Comparison of ENCODE assay signal across 9 mouse cellular contexts in the genomic region with DNA sequence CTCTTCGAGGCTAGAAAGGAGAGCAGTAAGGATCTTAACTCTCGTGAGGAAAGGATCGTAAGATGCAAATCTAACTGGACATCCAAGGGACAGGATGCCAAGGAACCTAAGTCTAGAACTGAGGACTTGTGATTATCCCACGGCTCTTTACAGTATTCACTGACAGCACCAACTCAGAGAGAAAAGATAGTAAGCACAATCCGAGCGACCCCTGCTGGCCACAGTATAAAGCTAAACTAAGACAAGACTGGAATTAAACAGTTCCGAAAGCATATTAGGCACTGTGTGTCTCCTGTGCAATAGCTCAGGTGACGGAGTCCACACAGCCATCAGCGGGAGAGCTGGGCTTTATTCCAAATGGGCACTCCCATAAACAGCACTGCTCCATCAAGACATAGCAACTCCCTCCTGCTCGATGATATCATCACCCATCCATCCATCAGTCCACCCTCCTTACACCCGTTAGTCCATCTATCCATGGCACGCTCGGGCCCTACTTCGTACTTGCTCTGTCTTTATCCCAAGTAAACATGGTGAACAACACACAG. TPM values are rescaled to one million over a fixed set of nuclear protein-coding genes. Genes with fewer than 3 reads are reported as not detected.
A peak's percentile ranks its signal among the peaks of the same experiment; 100 is the strongest.
DNase-seq lines count a peak whose midpoint lies in the region; ATAC-seq lines count a peak whose summit lies in the region.
"Had no signal": no experiment of that assay in that cellular context is flagged by ENCODE, and none has a peak within 500 bp of the region (broad histone marks: within the 10 kb centered on the region; RNA-seq: fewer than 3 reads in every experiment).

No protein-coding gene starts in this region.

- intact Hi-C loops in heart, postnatal 14 days (cut with DNase I): loop anchor here (2.0 to 5.0 kb wide), 2 partner anchors 72 to 196 kb away; no protein-coding TSS in a partner anchor

- no peak overlapping the region for H3K4me2 ChIP-seq in heart, embryonic 11.5 days
- H3K4me2 ChIP-seq: midbrain, embryonic 12.5 days had no signal

- no peaks in the 10 kb centered on the region for H3K9me3 ChIP-seq in heart, embryonic 11.5 days (replicated peaks; ENCODE audit: control insufficient read depth, low read length)
- H3K9me3 ChIP-seq: midbrain, embryonic 12.5 days had no signal

- no peaks in the 10 kb centered on the region for H3K36me3 ChIP-seq in heart, embryonic 11.5 days (ENCODE audit: control insufficient read depth, insufficient read depth, low read length)
- peaks cover 2% of the 10 kb centered on the region; the same call in 1 of the 2 replicates for H3K36me3 ChIP-seq in splenic B cell, adult 2 months (ENCODE audit: control insufficient read depth, insufficient read depth, low read length, poor library complexity, severe bottlenecking)
- H3K36me3 ChIP-seq: midbrain, embryonic 12.5 days had no signal

- 52% methylated on average over 14 of the region's 14 CpGs for WGBS in heart, embryonic 11.5 days (ENCODE audit: insufficient replicate concordance)

- ATAC-seq in heart, embryonic 11.5 days (replicated peaks; ENCODE audit: insufficient number of reproducible peaks, low FRiP score, low TSS enrichment): no peak

- H3K4me3 ChIP-seq in heart, embryonic 11.5 days (ENCODE audit: low read depth, low read length): no peak overlapping the region
- H3K4me3 ChIP-seq: midbrain, embryonic 12.5 days had no signal

- peak; percentile 79 to 94 for DNase-seq in heart, adult 18-20 months
- DNase-seq in adrenal gland, adult (ENCODE audit: inconsistent age in 2 of 2, low spot score in 1 of 2): peak; percentile 78 to 90
- DNase-seq in embryo, embryonic 10 days (ENCODE audit: low spot score): peak; percentile 84
- DNase-seq in heart, postnatal 14 days: peak; percentile 83 to 86
- DNase-seq in left cerebral cortex, adult 11 months (ENCODE audit: low spot score): peak; percentile 51
- peak; percentile 74 for DNase-seq in mesoderm, embryonic 11.5 days (ENCODE audit: low read depth, low spot score)
- DNase-seq in splenic B cell, adult 2 months (ENCODE audit: low read depth, low spot score): peak; percentile 77

- H3K27ac ChIP-seq in heart, embryonic 11.5 days (ENCODE audit: low read depth, low read length): no peak overlapping the region
- H3K27ac ChIP-seq: midbrain, embryonic 12.5 days had no signal

- H3K27me3 ChIP-seq in heart, embryonic 11.5 days (ENCODE audit: control insufficient read depth, insufficient read depth, low read length): no peaks in the 10 kb centered on the region
- no peaks in the 10 kb centered on the region for H3K27me3 ChIP-seq in splenic B cell, adult 2 months (ENCODE audit: control insufficient read depth, insufficient read depth, low read length, poor library complexity, severe bottlenecking)
- H3K27me3 ChIP-seq: midbrain, embryonic 12.5 days had no signal

- peaks cover 3% of the 10 kb centered on the region; the same call in 1 of the 2 replicates for H3K4me1 ChIP-seq in heart, embryonic 11.5 days (ENCODE audit: control insufficient read depth, insufficient read depth, low read length)

- H3K9ac ChIP-seq in heart, embryonic 11.5 days (ENCODE audit: low read depth, low read length): no peak overlapping the region
- H3K9ac ChIP-seq: midbrain, embryonic 12.5 days had no signal

RNA-seq across cellular contexts. Expression of gene Spata5, which starts 5.2 kb away (rescaled TPM):
- 10 to 100 TPM; 12.0 to 17.3 TPM for total RNA-seq in heart, adult 18-20 months (2021)
- 27.8 TPM in 2 replicates for polyA plus RNA-seq in heart, embryonic 11.5 days (2014; fragmentation: Nextera tagmentation; extraction: Ambion mirVana)
- 10 to 100 TPM; 15.6 to 18.3 TPM for total RNA-seq in heart, postnatal 14 days (2021)

RNA-seq across cellular contexts. Expression of gene Nudt6, which starts 5.5 kb away (rescaled TPM):
- 10 to 100 TPM; 34.0 to 37.3 TPM for total RNA-seq in heart, adult 18-20 months (2021)
- 8.2 and 13.2 TPM in 2 replicates for polyA plus RNA-seq in heart, embryonic 11.5 days (2014; fragmentation: Nextera tagmentation; extraction: Ambion mirVana)
- total RNA-seq in heart, postnatal 14 days (2021): 10 to 100 TPM; 27.2 to 30.8 TPM
